Mouse (Mus musculus): Measurements from ENCODE around the gene Pan3. TPM values are rescaled to one million over a fixed set of nuclear protein-coding genes. Genes with fewer than 3 reads are reported as not detected.

The Pan3 gene
- total RNA-seq, 2 experiments from 2014 or later = 129 to 303 TPM

- no peak for ATAC-seq (ENCODE audit: poor library complexity, severe bottlenecking)
These were observed 49.4 kb downstream of the Pan3 start for GRCm38 (mm10) chr5:147479341-147479740.

GRCm38 (mm10) chr5:147484142-147484541, 54.2 kb downstream of the Pan3 start:
- ATAC-seq (ENCODE audit: poor library complexity, severe bottlenecking) = no peak

- ATAC-seq (ENCODE audit: poor library complexity, severe bottlenecking) = 0 out of 2 replicates have a peak, but pooled peaks have one; percentile 12
These were observed 59.3 kb downstream of the Pan3 start for GRCm38 (mm10) chr5:147489226-147489625.

- ATAC-seq (ENCODE audit: poor library complexity, severe bottlenecking) = no peak
These were observed 60.9 kb downstream of the Pan3 start for GRCm38 (mm10) chr5:147490907-147491306.

- no peak for ATAC-seq (ENCODE audit: poor library complexity, severe bottlenecking)
These were observed 62.5 kb downstream of the Pan3 start for GRCm38 (mm10) chr5:147492511-147492910.

GRCm38 (mm10) chr5:147493205-147493604, 63.2 kb downstream of the Pan3 start:
- no peak for ATAC-seq (ENCODE audit: poor library complexity, severe bottlenecking)

- no peak for ATAC-seq (ENCODE audit: poor library complexity, severe bottlenecking)
These were observed 63.7 kb downstream of the Pan3 start for GRCm38 (mm10) chr5:147493685-147494084.

GRCm38 (mm10) chr5:147494388-147494787, 64.4 kb downstream of the Pan3 start:
- ATAC-seq (ENCODE audit: poor library complexity, severe bottlenecking) = no peak

- ATAC-seq (ENCODE audit: poor library complexity, severe bottlenecking) = no peak
These were observed 64.9 kb downstream of the Pan3 start for GRCm38 (mm10) chr5:147494791-147495376.

- no peak for ATAC-seq (ENCODE audit: poor library complexity, severe bottlenecking)
These were observed 66.0 kb downstream of the Pan3 start for GRCm38 (mm10) chr5:147495961-147496360.

GRCm38 (mm10) chr5:147496921-147497320, 67.0 kb downstream of the Pan3 start:
- ATAC-seq (ENCODE audit: poor library complexity, severe bottlenecking) = no peak

- peak; percentile 57 for ATAC-seq (ENCODE audit: poor library complexity, severe bottlenecking)
These were observed 67.8 kb downstream of the Pan3 start for GRCm38 (mm10) chr5:147497714-147498113.

GRCm38 (mm10) chr5:147501456-147501998, 71.6 kb downstream of the Pan3 start:
- no peak for ATAC-seq (ENCODE audit: poor library complexity, severe bottlenecking)

- ATAC-seq (ENCODE audit: poor library complexity, severe bottlenecking) = no peak
These were observed 73.0 kb downstream of the Pan3 start for GRCm38 (mm10) chr5:147502921-147503320.

GRCm38 (mm10) chr5:147511350-147511749, 81.4 kb downstream of the Pan3 start:
- ATAC-seq (ENCODE audit: poor library complexity, severe bottlenecking) = peak; percentile 47

- ATAC-seq (ENCODE audit: poor library complexity, severe bottlenecking) = peak; percentile 47
These were observed 97.0 kb downstream of the Pan3 start for GRCm38 (mm10) chr5:147527006-147527405.

- peak; percentile 98 for ATAC-seq (ENCODE audit: poor library complexity, severe bottlenecking)
These were observed 97.8 kb downstream of the Pan3 start for GRCm38 (mm10) chr5:147527788-147528187.

GRCm38 (mm10) chr5:147532031-147532430, 102.1 kb downstream of the Pan3 start:
- ATAC-seq (ENCODE audit: poor library complexity, severe bottlenecking) = no peak

GRCm38 (mm10) chr5:147539409-147539808, 109.4 kb downstream of the Pan3 start:
- no peak for ATAC-seq (ENCODE audit: poor library complexity, severe bottlenecking)

- no peak for ATAC-seq (ENCODE audit: poor library complexity, severe bottlenecking)
These were observed 109.9 kb downstream of the Pan3 start for GRCm38 (mm10) chr5:147539815-147540214.

GRCm38 (mm10) chr5:147542291-147542690, 112.3 kb downstream of the Pan3 start:
- ATAC-seq (ENCODE audit: poor library complexity, severe bottlenecking) = peak; percentile 70

GRCm38 (mm10) chr5:147545731-147546241, 115.8 kb downstream of the Pan3 start:
- ATAC-seq (ENCODE audit: poor library complexity, severe bottlenecking) = no peak
